Mouse (Mus musculus): ENCODE measurements at regions not wholly inside any gene's neighbourhood (a gene's known extent, or its start where the extent isn't known, plus 50 kb on each side); places are given as distances from the start of the nearest gene placed in this dataset.

- Histone ChIP-seq H3K9ac (ENCODE audit: low read depth, low read length) (no peak overlapping the region), H3K4me3 (ENCODE audit: insufficient read depth, low read depth, low read length) (no peak overlapping the region), H3K27ac (replicated peaks; ENCODE audit: insufficient read depth, low read depth, low read length) (no peak overlapping the region), H3K27me3 (ENCODE audit: control insufficient read depth, insufficient read depth, low read length) (no peaks in the 10 kb centered on the region), H3K36me3 (ENCODE audit: control insufficient read depth, insufficient read depth, low read length) (no peaks in the 10 kb centered on the region), H3K4me1 (ENCODE audit: control insufficient read depth, insufficient read depth, low read length) (no peaks in the 10 kb centered on the region), H3K79me2 (ENCODE audit: control insufficient read depth, insufficient read depth, low read length) (no peaks in the 10 kb centered on the region)
- no peak for DNase-seq (ENCODE audit: extremely low read depth, low read depth, low spot score)
- TF ChIP-seq CTCF (IDR thresholded peaks at IDR 0.05; ENCODE audit: low read depth, low read length) (no peak), POLR2A (IDR thresholded peaks at IDR 0.05; ENCODE audit: extremely low read depth, insufficient read depth, low read length) (no peak)
- WGBS, result 55% methylated on average over 4 of the region's 4 CpGs
These were observed 97.0 kb upstream of the Fshr start for GRCm38 (mm10) chr17:89297277-89298002.

- H3K4me3 ChIP-seq (ENCODE audit: insufficient read depth, low read depth, low read length), result no peak overlapping the region
- H3K27me3 ChIP-seq (ENCODE audit: control insufficient read depth, insufficient read depth, low read length), result no peaks in the 10 kb centered on the region
- no peaks in the 10 kb centered on the region for H3K4me1 ChIP-seq (ENCODE audit: control insufficient read depth, insufficient read depth, low read length)
- no peaks in the 10 kb centered on the region for H3K79me2 ChIP-seq (ENCODE audit: control insufficient read depth, insufficient read depth, low read length)
- TF ChIP-seq POLR2A (IDR thresholded peaks at IDR 0.05; ENCODE audit: extremely low read depth, insufficient read depth, low read length) (no peak), CTCF (IDR thresholded peaks at IDR 0.05; ENCODE audit: low read depth, low read length) (no peak)
- no peak for DNase-seq (ENCODE audit: extremely low read depth, low read depth, low spot score)
- WGBS, result 81% methylated on average over 2 of the region's 2 CpGs
- no peaks in the 10 kb centered on the region for H3K36me3 ChIP-seq (ENCODE audit: control insufficient read depth, insufficient read depth, low read length)
- no peak overlapping the region for H3K27ac ChIP-seq (replicated peaks; ENCODE audit: insufficient read depth, low read depth, low read length)
- no peak overlapping the region for H3K9ac ChIP-seq (ENCODE audit: low read depth, low read length)
These were observed 80.8 kb upstream of the Fshr start for GRCm38 (mm10) chr17:89281321-89281720.

GRCm38 (mm10) chr17:89272141-89272540 lies 71.7 kb upstream of the Fshr start:
- H3K4me3 ChIP-seq (ENCODE audit: insufficient read depth, low read depth, low read length), result no peak overlapping the region
- H3K36me3 ChIP-seq (ENCODE audit: control insufficient read depth, insufficient read depth, low read length), result no peaks in the 10 kb centered on the region
- no peak for DNase-seq (ENCODE audit: extremely low read depth, low read depth, low spot score)
- no peaks in the 10 kb centered on the region for H3K4me1 ChIP-seq (ENCODE audit: control insufficient read depth, insufficient read depth, low read length)
- H3K9ac ChIP-seq (ENCODE audit: low read depth, low read length), result no peak overlapping the region
- H3K27me3 ChIP-seq (ENCODE audit: control insufficient read depth, insufficient read depth, low read length), result no peaks in the 10 kb centered on the region
- TF ChIP-seq CTCF (IDR thresholded peaks at IDR 0.05; ENCODE audit: low read depth, low read length) (no peak), POLR2A (IDR thresholded peaks at IDR 0.05; ENCODE audit: extremely low read depth, insufficient read depth, low read length) (no peak)
- H3K27ac ChIP-seq (replicated peaks; ENCODE audit: insufficient read depth, low read depth, low read length), result no peak overlapping the region
- no peaks in the 10 kb centered on the region for H3K79me2 ChIP-seq (ENCODE audit: control insufficient read depth, insufficient read depth, low read length)

- Histone ChIP-seq H3K36me3 (ENCODE audit: control insufficient read depth, insufficient read depth, low read length) (no peaks in the 10 kb centered on the region), H3K27me3 (ENCODE audit: control insufficient read depth, insufficient read depth, low read length) (no peaks in the 10 kb centered on the region), H3K4me3 (ENCODE audit: insufficient read depth, low read depth, low read length) (no peak overlapping the region), H3K9ac (ENCODE audit: low read depth, low read length) (no peak overlapping the region), H3K79me2 (ENCODE audit: control insufficient read depth, insufficient read depth, low read length) (no peaks in the 10 kb centered on the region), H3K27ac (replicated peaks; ENCODE audit: insufficient read depth, low read depth, low read length) (no peak overlapping the region), H3K4me1 (ENCODE audit: control insufficient read depth, insufficient read depth, low read length) (no peaks in the 10 kb centered on the region)
- whole genome bisulfite sequencing, result 47% methylated on average over 3 of the region's 3 CpGs
- TF ChIP-seq CTCF (IDR thresholded peaks at IDR 0.05; ENCODE audit: low read depth, low read length), result no peak
- no peak for TF ChIP-seq POLR2A (IDR thresholded peaks at IDR 0.05; ENCODE audit: extremely low read depth, insufficient read depth, low read length)
- no peak for DNase-seq (ENCODE audit: extremely low read depth, low read depth, low spot score)
These were observed 55.2 kb upstream of the Fshr start for GRCm38 (mm10) chr17:89255687-89256086.

- Histone ChIP-seq H3K4me1 (ENCODE audit: control insufficient read depth, insufficient read depth, low read length) (no peaks in the 10 kb centered on the region), H3K27ac (replicated peaks; ENCODE audit: insufficient read depth, low read depth, low read length) (no peak overlapping the region), H3K9ac (ENCODE audit: low read depth, low read length) (no peak overlapping the region), H3K4me3 (ENCODE audit: insufficient read depth, low read depth, low read length) (no peak overlapping the region), H3K36me3 (ENCODE audit: control insufficient read depth, insufficient read depth, low read length) (no peaks in the 10 kb centered on the region), H3K27me3 (ENCODE audit: control insufficient read depth, insufficient read depth, low read length) (no peaks in the 10 kb centered on the region), H3K79me2 (ENCODE audit: control insufficient read depth, insufficient read depth, low read length) (no peaks in the 10 kb centered on the region)
- TF ChIP-seq POLR2A (IDR thresholded peaks at IDR 0.05; ENCODE audit: extremely low read depth, insufficient read depth, low read length) (no peak), CTCF (IDR thresholded peaks at IDR 0.05; ENCODE audit: low read depth, low read length) (no peak)
- WGBS, result 68% methylated on average over 5 of the region's 5 CpGs
- DNase-seq (ENCODE audit: extremely low read depth, low read depth, low spot score), result no peak
These were observed 50.3 kb upstream of the Fshr start for GRCm38 (mm10) chr17:89250811-89251210.

Data from liver, adult 2 months (tissue).